Mouse (Mus musculus) CH12.LX (cell line): ENCODE measurements around the gene Tmprss4.

ENCODE experiments used
- CTCF ChIP-seq, 2 experiments: IDR thresholded peaks in 1 of 2; conservative IDR thresholded peaks in 1 of 2; 2 replicates each; pipeline ENCODE4 v1.5.1; 2011 to 2012; ENCODE audit warnings: low read depth in 2 of 2, low read length in 2 of 2, improper control_type of control experiment in 1 of 2, inconsistent platforms in 1 of 2, mild to moderate bottlenecking in 1 of 2, moderate library complexity in 1 of 2
- KAT2A ChIP-seq: IDR thresholded peaks from 2 replicates; pipeline ENCODE4 v1.6.1; 2012; ENCODE audit warnings: low read length, improper control_type of control experiment, inconsistent platforms; ENCODE audit not compliant: insufficient replicate concordance
- POLR2A ChIP-seq: IDR thresholded peaks from 2 replicates; pipeline ENCODE4 v1.6.1; 2011; ENCODE audit warnings: low read depth, mild to moderate bottlenecking, improper control_type of control experiment, low read length
- ZNF384 ChIP-seq: IDR thresholded peaks from 2 replicates; pipeline ENCODE4 v1.6.1; 2012; ENCODE audit warnings: low read depth, low read length, improper control_type of control experiment, inconsistent platforms

- no peak for TF ChIP-seq ZNF384
- no peak for TF ChIP-seq CTCF (conservative IDR thresholded peaks at IDR 0.05 in 1 of 2, IDR thresholded peaks at IDR 0.05 in 1 of 2; ENCODE audit: low read depth in 2 of 2, low read length in 2 of 2)
- TF ChIP-seq POLR2A: no peak
- TF ChIP-seq KAT2A: no peak
Measured at GRCm38 (mm10) chr9:45125211-45125610, 78.7 kb downstream of the Tmprss4 start.
